Mouse (Mus musculus): ENCODE results near the gene Olfr550. TPM values are rescaled to one million over a fixed set of nuclear protein-coding genes. Genes with fewer than 3 reads are reported as not detected.

The Olfr550 gene
- polyA plus RNA-seq, 1 experiment from 2014 or later = not detected

Other genes starting within 250 kb of the Olfr550 start
- 203 and 211 TPM in 2 replicates for gene Rrm1, start 129.7 kb upstream of the Olfr550 start, polyA plus RNA-seq (2014; fragmentation: Nextera tagmentation; extraction: Ambion mirVana)
- 0.31 TPM in 1 of 2 replicates, not detected in the other for gene Olfr543, start 89.8 kb upstream of the Olfr550 start, polyA plus RNA-seq (2014; fragmentation: Nextera tagmentation; extraction: Ambion mirVana)
- gene Olfr544, start 83.1 kb upstream of the Olfr550 start, polyA plus RNA-seq (2014; fragmentation: Nextera tagmentation; extraction: Ambion mirVana) = 0.07 and 0.16 TPM in 2 replicates
- 0.08 TPM in 1 of 2 replicates, not detected in the other for gene Olfr545, start 71.9 kb upstream of the Olfr550 start, polyA plus RNA-seq (2014; fragmentation: Nextera tagmentation; extraction: Ambion mirVana)
- gene Olfr547, start 36.7 kb upstream of the Olfr550 start, polyA plus RNA-seq (2014; fragmentation: Nextera tagmentation; extraction: Ambion mirVana) = not detected in 2 replicates
- gene Olfr548-ps1, start 30.5 kb upstream of the Olfr550 start, polyA plus RNA-seq (2014; fragmentation: Nextera tagmentation; extraction: Ambion mirVana) = not detected in 2 replicates
- gene Olfr549, start 21.6 kb upstream of the Olfr550 start, polyA plus RNA-seq (2014; fragmentation: Nextera tagmentation; extraction: Ambion mirVana) = not detected in 2 replicates
- 0.13 and 0.14 TPM in 2 replicates for gene Trim21, start 6.0 kb upstream of the Olfr550 start, polyA plus RNA-seq (2014; fragmentation: Nextera tagmentation; extraction: Ambion mirVana)
- gene Olfr551, start 20.4 kb downstream of the Olfr550 start, polyA plus RNA-seq (2014; fragmentation: Nextera tagmentation; extraction: Ambion mirVana) = not detected in 2 replicates
- not detected in 2 replicates for gene Olfr552, start 26.3 kb downstream of the Olfr550 start, polyA plus RNA-seq (2014; fragmentation: Nextera tagmentation; extraction: Ambion mirVana)
- not detected in 2 replicates for gene Olfr553, start 46.8 kb downstream of the Olfr550 start, polyA plus RNA-seq (2014; fragmentation: Nextera tagmentation; extraction: Ambion mirVana)
- gene Olfr554, start 67.0 kb downstream of the Olfr550 start, polyA plus RNA-seq (2014; fragmentation: Nextera tagmentation; extraction: Ambion mirVana) = not detected in 2 replicates
- gene Olfr555, start 87.4 kb downstream of the Olfr550 start, polyA plus RNA-seq (2014; fragmentation: Nextera tagmentation; extraction: Ambion mirVana) = not detected in 2 replicates
- not detected in 2 replicates for gene Olfr556, start 93.5 kb downstream of the Olfr550 start, polyA plus RNA-seq (2014; fragmentation: Nextera tagmentation; extraction: Ambion mirVana)
- gene Trim68, start 115.9 kb downstream of the Olfr550 start, polyA plus RNA-seq (2014; fragmentation: Nextera tagmentation; extraction: Ambion mirVana) = 10.2 and 11.2 TPM in 2 replicates
- gene Olfr557, start 124.5 kb downstream of the Olfr550 start, polyA plus RNA-seq (2014; fragmentation: Nextera tagmentation; extraction: Ambion mirVana) = not detected in 2 replicates
- 0.53 and 0.55 TPM in 2 replicates for gene Olfr558, start 130.8 kb downstream of the Olfr550 start, polyA plus RNA-seq (2014; fragmentation: Nextera tagmentation; extraction: Ambion mirVana)
- not detected in 2 replicates for gene Olfr33, start 147.6 kb downstream of the Olfr550 start, polyA plus RNA-seq (2014; fragmentation: Nextera tagmentation; extraction: Ambion mirVana)
- gene Olfr559, start 156.0 kb downstream of the Olfr550 start, polyA plus RNA-seq (2014; fragmentation: Nextera tagmentation; extraction: Ambion mirVana) = not detected in 2 replicates
- not detected in 2 replicates for gene Olfr560, start 187.9 kb downstream of the Olfr550 start, polyA plus RNA-seq (2014; fragmentation: Nextera tagmentation; extraction: Ambion mirVana)
- gene Olfr78, start 188.0 kb downstream of the Olfr550 start, polyA plus RNA-seq (2014; fragmentation: Nextera tagmentation; extraction: Ambion mirVana) = not detected in 2 replicates
- not detected in 2 replicates for gene Olfr561, start 199.8 kb downstream of the Olfr550 start, polyA plus RNA-seq (2014; fragmentation: Nextera tagmentation; extraction: Ambion mirVana)
- gene Olfr564, start 232.0 kb downstream of the Olfr550 start, polyA plus RNA-seq (2014; fragmentation: Nextera tagmentation; extraction: Ambion mirVana) = not detected in 2 replicates

Measured in neural tube, embryonic 11.5 days (tissue).